Mouse (Mus musculus) Patski (cell line): ENCODE data around the gene Rbpj. TPM values are rescaled to one million over a fixed set of nuclear protein-coding genes. Genes with fewer than 3 reads are reported as not detected.

Experiments used
- ATAC-seq: fragments of 100-300 bp; one replicate; pipeline ENCODE4 v1.8.0; 2021
- CTCF ChIA-PET: fragments of 350-600 bp; sonication (Branson Sonifier 250); formaldehyde crosslinking; loops from one replicate; lab custom pipeline; 2022; ENCODE audit warnings: inconsistent platforms; lab: Charles Lee
- POLR2A ChIA-PET: fragments of 350-600 bp; sonication (Branson Sonifier 250); formaldehyde crosslinking; loops from one replicate; lab custom pipeline; 2022; ENCODE audit warnings: antibody characterized with exemption, inconsistent platforms; lab: Charles Lee
- DNase-seq: peaks from one replicate; pipeline ENCODE4 v3.0.0-alpha.2; 2011; ENCODE audit warnings: low read depth, low spot score
- H3K27me3 ChIP-seq: fragments of 371-371 bp; one replicate; pipeline ENCODE4 v1.5.1; 2021
- CTCF ChIP-seq: fragments of 100-300 bp; IDR thresholded peaks from one replicate; pipeline ENCODE4 v1.5.1; 2021
- in situ Hi-C: fragments of 300-500 bp; cut with MboI; formaldehyde crosslinking; loops from 3 replicates; pipeline ENCODE4 v1.11.1; 2018; ENCODE audit warnings: low pct_unique_long_range_greater_than_20kb, mixed read lengths
- polyA plus RNA-seq: library from polyadenylated mRNA; unstranded; gene quantifications from one replicate; pipeline ENCODE4 v1.2.3, GENCODE M21; 2021

Rbpj gene
- polyA plus RNA-seq, 1 experiment from 2014 or later: 64.2 TPM

DNA sequence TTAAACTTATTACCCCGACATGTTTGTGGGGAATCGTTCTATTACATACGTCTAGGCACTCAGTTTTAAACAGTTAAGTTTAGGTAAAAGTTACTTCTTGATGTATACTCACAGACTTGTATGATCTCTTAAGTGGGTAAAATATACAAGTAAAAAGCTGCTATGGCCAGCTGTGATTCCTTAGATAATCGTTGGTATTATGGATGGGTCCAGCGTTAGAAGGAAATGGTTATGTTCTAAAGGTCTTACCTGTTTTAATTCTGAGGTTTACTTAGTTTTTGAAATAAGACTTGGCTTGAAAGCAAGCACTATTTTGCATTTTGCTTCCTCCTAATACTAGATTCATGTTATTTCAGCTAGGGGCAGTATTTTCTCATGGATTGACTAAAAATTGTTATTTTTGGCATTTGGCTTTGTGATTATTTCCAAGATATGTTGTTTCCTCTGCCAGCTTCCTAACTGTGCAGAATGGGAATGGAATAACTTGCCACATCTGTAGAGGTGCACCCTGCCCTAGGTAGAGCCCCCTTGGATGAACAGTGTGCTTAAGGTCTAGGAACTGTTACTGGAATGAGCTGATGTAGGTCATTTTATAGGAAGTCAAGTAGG, 127.2 kb downstream of the Rbpj start:
- ChIA-PET POLR2A (interaction anchor here (1.0 to 1.3 kb wide), 4 partner anchors 11 to 162 kb away, joined by 3 read pairs; no protein-coding TSS in a partner anchor), CTCF (interaction anchor here (0.6 to 4.9 kb wide), 18 partner anchors 19 to 264 kb away, joined by 3 to 25 read pairs (median 4); no protein-coding TSS in a partner anchor)
- ATAC-seq (no peak), DNase-seq (no peak)
- no peaks in the 10 kb centered on the region for H3K27me3 ChIP-seq
- TF ChIP-seq CTCF: peak; percentile 21
- in situ Hi-C loops: loop anchor here (5.0 kb wide), 1 partner anchor 236 kb away; no protein-coding TSS in a partner anchor

DNA sequence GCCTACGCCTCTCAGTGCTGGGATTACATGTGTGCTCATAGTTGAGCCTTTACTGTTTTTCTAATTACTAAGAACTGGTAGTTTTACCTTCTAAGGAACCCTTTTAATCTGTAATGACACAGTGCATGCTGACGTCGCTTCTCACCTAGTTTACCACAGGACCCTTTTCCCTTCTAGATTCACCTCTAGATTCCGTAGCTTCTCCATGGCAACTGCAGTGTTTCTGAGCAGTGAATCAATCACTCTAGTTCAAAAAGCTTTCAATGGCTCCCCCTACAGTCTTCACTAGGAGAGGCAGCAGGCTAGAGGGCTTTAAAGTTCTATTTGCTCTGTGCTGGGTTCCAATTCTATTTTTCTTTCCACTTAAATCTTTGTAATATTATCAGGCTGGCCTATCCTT, 128.3 kb downstream of the Rbpj start:
- in situ Hi-C loops: loop anchor here (5.0 kb wide), 1 partner anchor 237 kb away; no protein-coding TSS in a partner anchor
- H3K27me3 ChIP-seq: no peaks in the 10 kb centered on the region
- TF ChIP-seq CTCF: peak; percentile 85
- ChIA-PET POLR2A (interaction anchor here (0.6 to 1.3 kb wide), 3 partner anchors 28 to 269 kb away, joined by 3 to 4 read pairs (median 3); no protein-coding TSS in a partner anchor), CTCF (interaction anchor here (0.7 to 4.9 kb wide), 32 partner anchors 13 to 265 kb away, joined by 3 to 25 read pairs (median 4); no protein-coding TSS in a partner anchor)
- no peak for DNase-seq
- ATAC-seq: no peak

DNA sequence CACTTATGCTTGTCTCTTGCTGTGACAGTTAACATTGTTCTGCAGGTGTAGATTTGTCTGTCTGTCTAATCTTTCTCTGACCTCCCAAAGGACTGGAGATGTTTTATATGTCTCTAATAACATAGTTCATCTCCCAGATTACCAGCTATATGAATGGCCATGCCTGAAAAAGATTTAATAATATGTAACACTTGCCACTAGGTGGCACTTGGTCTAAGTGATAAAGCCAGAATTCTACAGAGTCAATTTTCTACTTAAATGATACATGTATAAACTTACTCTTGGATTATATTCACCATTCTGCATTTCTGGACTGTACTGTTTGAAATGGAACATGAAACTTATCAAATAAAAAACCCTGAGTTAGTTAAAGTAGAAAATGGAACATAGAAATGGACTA, 132.6 kb downstream of the Rbpj start:
- peak; percentile 23 for TF ChIP-seq CTCF
- DNase-seq: no peak
- ChIA-PET CTCF (interaction anchor here (1.0 to 1.5 kb wide), 6 partner anchors 9 to 112 kb away, joined by 3 to 10 read pairs (median 4); no protein-coding TSS in a partner anchor), POLR2A (no interaction called here)
- in situ Hi-C loops: loop anchor here (5.0 kb wide), 1 partner anchor 44 kb away; no protein-coding TSS in a partner anchor
- no peaks in the 10 kb centered on the region for H3K27me3 ChIP-seq
- ATAC-seq: no peak

DNA sequence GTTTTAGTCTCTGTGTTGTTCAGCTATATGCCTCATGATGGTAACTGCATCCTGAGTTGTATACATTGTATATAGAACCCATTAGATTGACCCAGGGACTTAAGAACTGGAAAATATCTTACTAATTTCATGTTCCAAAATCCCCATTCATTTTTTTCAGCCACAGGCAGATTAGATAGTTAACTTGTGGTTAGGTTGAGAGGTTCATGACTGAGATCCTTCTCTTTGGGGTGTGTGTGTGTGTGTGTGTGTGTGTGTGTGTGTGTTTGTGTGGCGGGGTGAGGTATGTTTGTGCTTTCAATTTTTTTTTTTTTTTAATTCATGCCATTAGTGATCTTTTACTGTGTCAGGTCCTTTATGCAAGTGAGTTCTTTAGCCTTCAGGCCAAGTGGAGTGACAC, 133.2 kb downstream of the Rbpj start:
- ChIA-PET POLR2A (no interaction called here), CTCF (interaction anchor here (1.0 to 1.5 kb wide), 6 partner anchors 8 to 112 kb away, joined by 3 to 10 read pairs (median 4); no protein-coding TSS in a partner anchor)
- no peak for TF ChIP-seq CTCF
- DNase-seq: no peak
- in situ Hi-C loops: loop anchor here (5.0 kb wide), 1 partner anchor 43 kb away; no protein-coding TSS in a partner anchor
- ATAC-seq: no peak
- no peaks in the 10 kb centered on the region for H3K27me3 ChIP-seq

DNA sequence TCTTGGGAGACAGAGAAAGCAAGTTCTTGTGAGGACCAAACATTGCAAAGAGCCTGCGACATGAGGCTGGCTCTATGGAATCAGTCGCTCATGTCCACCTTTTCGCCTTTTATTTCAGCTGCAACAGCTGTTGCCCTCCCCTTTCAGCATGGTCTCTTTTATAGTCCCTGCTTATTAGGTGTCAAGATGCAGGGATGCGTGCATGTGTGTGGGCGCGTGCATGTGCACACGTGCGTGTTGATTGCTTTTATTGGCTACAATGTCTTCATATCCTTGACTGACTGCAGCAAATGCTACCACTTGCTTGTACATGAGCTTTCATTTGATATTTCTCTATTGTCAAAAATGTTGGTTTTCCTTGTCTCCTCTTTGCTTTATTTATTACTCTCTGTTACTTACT, 136.2 kb downstream of the Rbpj start:
- in situ Hi-C loops: no loop called here
- ChIA-PET CTCF (interaction anchor here (1.8 kb wide), 1 partner anchor 9 kb away, joined by 4 read pairs; no protein-coding TSS in a partner anchor), POLR2A (no interaction called here)
- no peaks in the 10 kb centered on the region for H3K27me3 ChIP-seq
- ATAC-seq (no peak), DNase-seq (no peak)
- no peak for TF ChIP-seq CTCF

DNA sequence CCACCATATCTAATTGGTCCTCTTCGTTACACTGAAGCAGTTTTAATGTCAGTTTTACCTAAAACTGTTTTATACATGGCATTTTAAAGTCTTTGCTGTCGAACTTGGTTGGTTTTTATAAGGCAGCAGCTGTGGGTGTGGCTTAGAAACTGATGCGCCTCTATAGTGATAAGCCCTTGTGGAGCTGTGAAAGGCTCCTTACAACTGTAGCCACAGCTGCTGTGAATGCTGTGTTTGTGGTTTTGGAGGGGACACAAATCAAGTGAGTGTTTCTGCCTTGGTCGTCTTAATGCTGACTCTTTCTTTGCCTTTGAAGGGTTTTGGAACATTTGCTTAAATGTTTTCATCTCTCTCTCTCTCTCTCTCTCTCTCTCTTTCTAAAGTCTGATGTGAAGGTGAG, 139.5 kb downstream of the Rbpj start:
- CTCF ChIA-PET: interaction anchor here (1.1 to 2.0 kb wide), 3 partner anchors 9 to 93 kb away, joined by 3 to 6 read pairs (median 5); no protein-coding TSS in a partner anchor
- ATAC-seq (no peak), DNase-seq (no peak)
- in situ Hi-C loops: no loop called here
- POLR2A ChIA-PET: interaction anchor here (0.6 kb wide), 1 partner anchor 15 kb away, joined by 3 read pairs; no protein-coding TSS in a partner anchor
- H3K27me3 ChIP-seq: no peaks in the 10 kb centered on the region
- TF ChIP-seq CTCF: no peak

DNA sequence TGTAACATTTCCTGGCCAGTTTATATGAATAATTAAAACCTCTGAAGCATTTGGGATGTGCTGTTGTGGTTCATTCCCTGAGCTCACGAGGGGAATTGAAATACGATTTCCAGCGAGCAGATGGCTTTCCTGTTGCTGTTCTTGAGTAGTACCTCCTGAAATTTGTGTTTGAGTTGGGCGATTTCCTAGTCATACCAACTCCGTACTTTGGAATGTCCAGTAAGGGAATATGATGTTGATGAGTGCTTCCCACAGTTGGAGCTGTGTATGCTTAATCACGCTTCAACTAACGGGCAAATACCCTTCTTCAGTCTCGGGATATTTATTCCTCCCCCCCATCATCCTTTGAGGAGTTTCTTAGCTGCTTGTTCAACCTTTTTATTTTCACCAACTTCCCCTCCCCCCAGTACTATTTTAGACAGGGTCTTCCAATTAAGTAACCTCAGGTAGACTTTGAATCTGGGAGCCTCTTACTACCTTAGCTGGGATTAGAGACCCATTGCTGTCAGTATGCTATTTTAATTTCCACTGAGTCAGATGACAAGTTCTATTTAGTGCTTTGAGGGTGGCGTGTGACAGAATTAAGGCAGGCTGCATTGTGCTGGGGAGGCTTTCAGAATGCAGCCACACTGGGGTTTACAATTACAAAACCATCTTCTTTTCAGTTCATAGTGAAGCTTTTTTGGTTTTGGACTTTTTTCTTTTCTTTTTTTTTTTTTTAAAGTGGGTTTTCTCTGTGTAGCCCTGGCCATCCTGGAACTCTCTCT, 141.5 kb downstream of the Rbpj start:
- ATAC-seq: peak; percentile 78
- no peak for DNase-seq
- ChIA-PET POLR2A (interaction anchor here (0.6 to 0.9 kb wide), 2 partner anchors 12 to 958 kb away, joined by 3 read pairs; no protein-coding TSS in a partner anchor), CTCF (interaction anchor here (0.8 to 2.8 kb wide), 6 partner anchors 9 to 15 kb away, joined by 3 to 9 read pairs (median 4); no protein-coding TSS in a partner anchor)
- no peaks in the 10 kb centered on the region for H3K27me3 ChIP-seq
- in situ Hi-C loops: no loop called here
- TF ChIP-seq CTCF: no peak

DNA sequence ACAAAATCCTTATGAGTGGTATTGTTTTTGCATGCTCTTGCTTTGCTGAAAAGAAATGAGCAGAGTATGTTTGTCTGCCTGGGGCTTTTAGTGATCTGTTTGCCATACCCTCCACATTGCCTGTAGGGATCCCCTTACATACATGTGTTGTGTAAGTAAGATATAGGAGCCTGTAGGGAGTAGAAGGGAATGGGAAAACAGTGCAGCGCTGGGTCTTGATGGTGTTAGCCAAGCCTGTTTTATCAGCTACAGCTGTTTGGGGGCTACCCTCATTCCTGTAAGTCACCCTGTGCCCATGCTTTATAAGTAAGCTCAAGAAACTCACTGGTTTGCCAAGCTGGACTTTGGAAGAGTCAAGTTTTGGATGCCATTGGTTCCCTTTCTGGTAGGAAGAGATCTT, 152.9 kb downstream of the Rbpj start:
- ChIA-PET POLR2A (interaction anchor here (0.6 kb wide), 2 partner anchors 15 to 53 kb away, joined by 3 read pairs; no protein-coding TSS in a partner anchor), CTCF (interaction anchor here (0.8 to 1.5 kb wide), 5 partner anchors 11 to 25 kb away, joined by 3 to 4 read pairs (median 3); no protein-coding TSS in a partner anchor)
- no peaks in the 10 kb centered on the region for H3K27me3 ChIP-seq
- TF ChIP-seq CTCF: no peak
- DNase-seq (no peak), ATAC-seq (no peak)
- in situ Hi-C loops: no loop called here

DNA sequence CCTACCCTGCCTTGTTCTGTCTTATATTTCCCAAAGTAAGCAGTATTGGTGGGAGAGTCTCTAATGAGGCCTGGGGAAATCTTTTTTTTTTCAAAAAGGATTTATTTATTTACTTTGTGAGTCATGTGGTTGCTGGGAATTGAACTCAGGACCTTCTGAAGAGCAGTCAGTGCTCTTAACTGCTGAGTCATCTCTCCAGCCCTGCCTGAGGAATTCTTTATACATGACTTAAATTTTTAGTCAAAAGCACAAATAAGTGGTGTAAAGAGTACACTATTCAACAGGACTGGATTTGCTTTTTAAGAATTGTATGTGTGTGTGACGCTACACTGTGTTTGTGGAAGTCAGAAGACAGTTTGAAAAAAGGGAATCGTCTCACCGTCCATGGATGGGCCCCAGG, 166.1 kb downstream of the Rbpj start:
- in situ Hi-C loops: loop anchor here (10.0 kb wide), 1 partner anchor 277 kb away; no protein-coding TSS in a partner anchor
- ChIA-PET POLR2A (interaction anchor here (1.2 kb wide), 1 partner anchor 199 kb away, joined by 3 read pairs; no protein-coding TSS in a partner anchor), CTCF (interaction anchor here (1.2 to 1.6 kb wide), 4 partner anchors 10 to 36 kb away, joined by 3 to 6 read pairs (median 4); no protein-coding TSS in a partner anchor)
- H3K27me3 ChIP-seq: no peaks in the 10 kb centered on the region
- DNase-seq (no peak), ATAC-seq (no peak)
- no peak for TF ChIP-seq CTCF
